Mouse (Mus musculus): ENCODE data around the gene Capsl. TPM values are rescaled to one million over a fixed set of nuclear protein-coding genes. Genes with fewer than 3 reads are reported as not detected.

Gene Capsl
- polyA plus RNA-seq (2015; fragmentation: Nextera tagmentation; extraction: Ambion mirVana) = 7.5 and 10.9 TPM in 2 replicates

GRCm38 (mm10) chr15:9435534-9436180 is at the start of gene Capsl:
Gene Capsl, plus strand, starts transcription at chr15:9436028.
- no peak within 1 kb of the TSS for H3K27ac ChIP-seq
- H3K4me3 ChIP-seq (replicated peaks) = peak within 1 kb of the TSS; percentile 7; the same call in 1 of the 2 replicates
- no peaks in the 10 kb centered on the region for H3K27me3 ChIP-seq (replicated peaks)
- 35% methylated on average over 12 of the region's 12 CpGs for WGBS
- H3K4me1 ChIP-seq = no peaks in the 10 kb centered on the region
- no peaks in the 10 kb centered on the region for H3K9me3 ChIP-seq
- peak; percentile 93 for ATAC-seq (ENCODE audit: insufficient read depth, low FRiP score, low read depth)
- peak within 1 kb of the TSS; percentile 31 for H3K4me2 ChIP-seq
- H3K9ac ChIP-seq = no peak within 1 kb of the TSS
- no peaks in the 10 kb centered on the region for H3K36me3 ChIP-seq

DNA sequence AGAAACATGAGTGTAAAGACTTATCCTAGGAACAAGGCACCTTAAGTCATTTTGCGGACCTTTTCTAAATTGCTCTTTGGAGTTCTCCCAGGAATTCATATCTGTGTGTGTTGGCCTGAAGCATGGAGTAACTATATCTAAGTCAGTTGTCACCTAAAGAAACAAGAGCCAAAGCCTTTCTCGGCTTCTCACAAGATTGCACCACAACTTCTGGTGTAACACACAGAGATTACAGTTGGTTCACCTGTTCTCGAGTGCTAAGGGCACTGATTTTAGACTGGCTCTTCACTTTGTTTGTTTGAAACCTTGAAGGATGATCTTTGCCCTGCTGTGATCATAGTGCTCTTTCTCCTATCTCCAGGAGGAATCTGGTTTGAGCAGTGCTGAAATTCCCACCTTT is 26.4 kb upstream of the Capsl start:
- ATAC-seq (ENCODE audit: insufficient read depth, low FRiP score, low read depth) = no peak

DNA sequence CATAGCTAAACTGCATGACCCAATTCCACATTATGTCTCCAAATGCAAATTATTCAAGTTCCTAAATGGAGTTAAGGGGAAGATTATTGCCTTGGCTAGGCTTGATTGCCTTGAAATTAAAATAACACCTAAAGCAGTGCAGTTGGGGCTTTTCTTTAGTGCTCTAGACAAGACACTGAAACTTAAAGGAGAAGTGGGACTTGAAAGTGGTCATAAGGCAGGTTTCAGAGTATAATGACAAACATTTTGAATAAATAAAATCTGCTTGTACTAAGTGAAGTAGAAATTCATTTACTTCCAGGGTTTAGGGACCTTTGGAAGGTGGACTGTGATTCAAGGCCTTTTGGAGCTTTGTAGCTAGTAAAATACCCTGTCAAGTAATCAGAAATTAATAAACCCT is 14.7 kb upstream of the Capsl start:
- no peak overlapping the region for H3K9ac ChIP-seq
- H3K9me3 ChIP-seq = no peaks in the 10 kb centered on the region
- H3K4me1 ChIP-seq = no peaks in the 10 kb centered on the region
- H3K27ac ChIP-seq = no peak overlapping the region
- no peak for ATAC-seq (ENCODE audit: insufficient read depth, low FRiP score, low read depth)
- no peaks in the 10 kb centered on the region for H3K36me3 ChIP-seq
- H3K4me2 ChIP-seq = no peak overlapping the region
- H3K4me3 ChIP-seq (replicated peaks) = no peak overlapping the region
- no peaks in the 10 kb centered on the region for H3K27me3 ChIP-seq (replicated peaks)

More for the DNA sequence above, 26.4 kb upstream of the Capsl start:
- H3K9me3 ChIP-seq = no peaks in the 10 kb centered on the region
- no peaks in the 10 kb centered on the region for H3K27me3 ChIP-seq (replicated peaks)
- H3K4me2 ChIP-seq = no peak overlapping the region
- no peaks in the 10 kb centered on the region for H3K4me1 ChIP-seq
- no peak overlapping the region for H3K4me3 ChIP-seq (replicated peaks)
- H3K36me3 ChIP-seq = no peaks in the 10 kb centered on the region
- H3K27ac ChIP-seq = no peak overlapping the region
- 87% methylated on average over 3 of the region's 3 CpGs for WGBS
- H3K9ac ChIP-seq = no peak overlapping the region

- Histone ChIP-seq H3K4me2 (no peak overlapping the region), H3K9me3 (no peaks in the 10 kb centered on the region), H3K4me1 (no peaks in the 10 kb centered on the region), H3K9ac (no peak overlapping the region), H3K27ac (no peak overlapping the region), H3K4me3 (replicated peaks) (no peak overlapping the region), H3K27me3 (replicated peaks) (no peaks in the 10 kb centered on the region), H3K36me3 (no peaks in the 10 kb centered on the region)
- ATAC-seq (ENCODE audit: insufficient read depth, low FRiP score, low read depth) = no peak
These were observed 8.0 kb upstream of the Capsl start for GRCm38 (mm10) chr15:9427849-9428248.

- Histone ChIP-seq H3K4me2 (no peak overlapping the region), H3K36me3 (no peaks in the 10 kb centered on the region), H3K9ac (no peak overlapping the region), H3K27ac (no peak overlapping the region), H3K4me3 (replicated peaks) (no peak overlapping the region), H3K4me1 (no peaks in the 10 kb centered on the region), H3K27me3 (replicated peaks) (no peaks in the 10 kb centered on the region), H3K9me3 (no peaks in the 10 kb centered on the region)
- WGBS = 80% methylated on average over 3 of the region's 3 CpGs
- no peak for ATAC-seq (ENCODE audit: insufficient read depth, low FRiP score, low read depth)
These were observed 6.0 kb upstream of the Capsl start for GRCm38 (mm10) chr15:9429843-9430242.

- Histone ChIP-seq H3K36me3 (no peaks in the 10 kb centered on the region), H3K9ac (no peak overlapping the region), H3K27me3 (replicated peaks) (no peaks in the 10 kb centered on the region), H3K9me3 (no peaks in the 10 kb centered on the region), H3K4me3 (replicated peaks) (no peak overlapping the region), H3K27ac (no peak overlapping the region), H3K4me1 (no peaks in the 10 kb centered on the region), H3K4me2 (no peak overlapping the region)
- 90% methylated on average over 1 of the region's 1 CpGs for WGBS
- ATAC-seq (ENCODE audit: insufficient read depth, low FRiP score, low read depth) = no peak
These were observed 16.2 kb downstream of the Capsl start for GRCm38 (mm10) chr15:9451999-9452398.

- 36% methylated on average over 1 of the region's 1 CpGs for WGBS
- H3K36me3 ChIP-seq = no peaks in the 10 kb centered on the region
- ATAC-seq (ENCODE audit: insufficient read depth, low FRiP score, low read depth) = no peak
These were observed 17.0 kb downstream of the Capsl start for GRCm38 (mm10) chr15:9452842-9453241.

GRCm38 (mm10) chr15:9454198-9454597 is 18.4 kb downstream of the Capsl start:
- Histone ChIP-seq H3K9me3 (no peaks in the 10 kb centered on the region), H3K4me3 (replicated peaks) (no peak overlapping the region), H3K27me3 (replicated peaks) (no peaks in the 10 kb centered on the region), H3K4me1 (no peaks in the 10 kb centered on the region), H3K27ac (no peak overlapping the region), H3K36me3 (no peaks in the 10 kb centered on the region), H3K4me2 (no peak overlapping the region), H3K9ac (no peak overlapping the region)
- WGBS = 80% methylated on average over 4 of the region's 4 CpGs
- no peak for ATAC-seq (ENCODE audit: insufficient read depth, low FRiP score, low read depth)

More at GRCm38 (mm10) chr15:9452842-9453241, 17.0 kb downstream of the Capsl start:
- H3K27ac ChIP-seq = no peak overlapping the region
- no peak overlapping the region for H3K9ac ChIP-seq
- no peak overlapping the region for H3K4me3 ChIP-seq (replicated peaks)
- no peak overlapping the region for H3K4me2 ChIP-seq
- H3K4me1 ChIP-seq = no peaks in the 10 kb centered on the region
- H3K9me3 ChIP-seq = no peaks in the 10 kb centered on the region
- no peaks in the 10 kb centered on the region for H3K27me3 ChIP-seq (replicated peaks)

- Histone ChIP-seq H3K9me3 (no peaks in the 10 kb centered on the region), H3K36me3 (no peaks in the 10 kb centered on the region), H3K4me2 (no peak overlapping the region), H3K4me3 (replicated peaks) (no peak overlapping the region), H3K27ac (no peak overlapping the region), H3K27me3 (replicated peaks) (no peaks in the 10 kb centered on the region), H3K4me1 (no peaks in the 10 kb centered on the region), H3K9ac (no peak overlapping the region)
- peak; percentile 53; the same call in 1 of the 2 replicates for ATAC-seq (ENCODE audit: insufficient read depth, low FRiP score, low read depth)
- WGBS = 55% methylated on average over 4 of the region's 4 CpGs
These were observed 19.4 kb downstream of the Capsl start for GRCm38 (mm10) chr15:9455241-9455640.

- H3K36me3 ChIP-seq = no peaks in the 10 kb centered on the region
- peak; percentile 43; the same call in 1 of the 2 replicates for ATAC-seq (ENCODE audit: insufficient read depth, low FRiP score, low read depth)
These were observed 27.7 kb downstream of the Capsl start for GRCm38 (mm10) chr15:9463521-9464027.

DNA sequence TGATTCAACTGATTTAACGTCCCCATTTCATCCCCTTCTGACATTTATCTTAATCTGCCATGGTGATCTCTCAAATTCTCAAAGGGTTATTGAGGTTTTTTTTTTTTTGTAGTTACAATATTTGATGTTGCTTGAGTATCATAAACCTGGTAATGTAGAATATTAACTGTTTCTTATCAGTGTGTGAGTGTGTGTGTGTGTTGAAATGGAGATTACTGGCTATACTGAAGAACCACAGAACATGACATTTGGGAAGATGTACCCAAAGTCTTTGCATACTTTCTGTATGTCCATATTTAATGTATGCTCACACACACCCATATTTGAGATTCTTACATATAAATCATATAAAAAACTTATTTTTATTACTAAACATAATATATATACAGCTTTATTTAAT is 28.2 kb downstream of the Capsl start:
- H3K27ac ChIP-seq = no peak overlapping the region
- H3K4me3 ChIP-seq (replicated peaks) = no peak overlapping the region
- H3K9me3 ChIP-seq = no peaks in the 10 kb centered on the region
- no peaks in the 10 kb centered on the region for H3K36me3 ChIP-seq
- H3K27me3 ChIP-seq (replicated peaks) = no peaks in the 10 kb centered on the region
- H3K4me1 ChIP-seq = no peaks in the 10 kb centered on the region
- no peak overlapping the region for H3K9ac ChIP-seq
- ATAC-seq (ENCODE audit: insufficient read depth, low FRiP score, low read depth) = no peak
- 25% methylated on average over 1 of the region's 1 CpGs for WGBS
- no peak overlapping the region for H3K4me2 ChIP-seq

More at GRCm38 (mm10) chr15:9463521-9464027, 27.7 kb downstream of the Capsl start:
- WGBS = 45% methylated on average over 7 of the region's 7 CpGs
- no peak overlapping the region for H3K9ac ChIP-seq
- no peaks in the 10 kb centered on the region for H3K9me3 ChIP-seq
- H3K4me1 ChIP-seq = no peaks in the 10 kb centered on the region
- no peak overlapping the region for H3K27ac ChIP-seq
- H3K27me3 ChIP-seq (replicated peaks) = no peaks in the 10 kb centered on the region
- no peak overlapping the region for H3K4me3 ChIP-seq (replicated peaks)
- H3K4me2 ChIP-seq = no peak overlapping the region

GRCm38 (mm10) chr15:9471053-9471685 is 35.3 kb downstream of the Capsl start:
- ATAC-seq (ENCODE audit: insufficient read depth, low FRiP score, low read depth) = no peak; the same call in 1 of the 2 replicates
- Histone ChIP-seq H3K9ac (no peak overlapping the region), H3K27ac (no peak overlapping the region), H3K9me3 (no peaks in the 10 kb centered on the region), H3K27me3 (replicated peaks) (no peaks in the 10 kb centered on the region), H3K36me3 (no peaks in the 10 kb centered on the region), H3K4me3 (replicated peaks) (no peak overlapping the region), H3K4me1 (no peaks in the 10 kb centered on the region), H3K4me2 (no peak overlapping the region)
- 85% methylated on average over 4 of the region's 4 CpGs for WGBS

Measured in stomach, embryonic 15.5 days (tissue).